Mouse (Mus musculus): ENCODE measurements around the gene Pik3c2b.
A peak's percentile ranks its signal among the peaks of the same experiment; 100 is the strongest.

Pik3c2b gene

GRCm38 (mm10) chr1:133134881-133135280 is 89.4 kb downstream of the Pik3c2b start:
- DNase-seq: no peak

GRCm38 (mm10) chr1:133135808-133136207 is 90.3 kb downstream of the Pik3c2b start:
- DNase-seq: no peak

- no peak for DNase-seq
These were observed 92.9 kb downstream of the Pik3c2b start for GRCm38 (mm10) chr1:133138401-133138800.

GRCm38 (mm10) chr1:133146014-133147009 is 100.8 kb downstream of the Pik3c2b start:
- DNase-seq: peak; percentile 54

- DNase-seq: no peak
These were observed 101.9 kb downstream of the Pik3c2b start for GRCm38 (mm10) chr1:133147324-133147723.

GRCm38 (mm10) chr1:133148122-133148521 is 102.7 kb downstream of the Pik3c2b start:
- no peak for DNase-seq

- peak; percentile 55 for DNase-seq
These were observed 105.1 kb downstream of the Pik3c2b start for GRCm38 (mm10) chr1:133150556-133150955.

GRCm38 (mm10) chr1:133152213-133152612 is 106.7 kb downstream of the Pik3c2b start:
- DNase-seq: no peak

GRCm38 (mm10) chr1:133155270-133155669 is 109.8 kb downstream of the Pik3c2b start:
- DNase-seq: no peak

All from thymus, postnatal 14 days (tissue).